Mouse (Mus musculus): ENCODE measurements around the gene Tatdn3.

Gene Tatdn3

GRCm38 (mm10) chr1:191062781-191063485, at the start of gene Tatdn3, which contains the start of gene Nsl1:
Gene Tatdn3 (minus strand): TSS chr1:191062932.
Gene Nsl1 (plus strand): TSS chr1:191063012.
- peak; percentile 65 to 90 for DNase-seq (ENCODE audit: low spot score in 2 of 2)

GRCm38 (mm10) chr1:191111146-191111545, 48.4 kb upstream of the Tatdn3 start:
- DNase-seq (ENCODE audit: low spot score in 2 of 2): no peak

- DNase-seq (ENCODE audit: low spot score in 2 of 2): no peak
Observed at GRCm38 (mm10) chr1:191109907-191110306, 47.2 kb upstream of the Tatdn3 start.

GRCm38 (mm10) chr1:191107306-191107705, 44.6 kb upstream of the Tatdn3 start:
- no peak for DNase-seq (ENCODE audit: low spot score in 2 of 2)

- DNase-seq (ENCODE audit: low spot score in 2 of 2): no peak
Observed at GRCm38 (mm10) chr1:191105246-191105645, 42.5 kb upstream of the Tatdn3 start.

- DNase-seq (ENCODE audit: low spot score in 2 of 2): no peak
Observed at GRCm38 (mm10) chr1:191102730-191103370, 40.1 kb upstream of the Tatdn3 start.

GRCm38 (mm10) chr1:191099772-191100291, 37.1 kb upstream of the Tatdn3 start:
- no peak for DNase-seq (ENCODE audit: low spot score in 2 of 2)

- no peak for DNase-seq (ENCODE audit: low spot score in 2 of 2)
Observed at GRCm38 (mm10) chr1:191099114-191099513, 36.4 kb upstream of the Tatdn3 start.

GRCm38 (mm10) chr1:191097802-191098747, 35.3 kb upstream of the Tatdn3 start, which contains the start of gene Batf3:
Gene Batf3 (plus strand): TSS chr1:191097847.
- DNase-seq (ENCODE audit: low spot score in 2 of 2): no peak

- no peak for DNase-seq (ENCODE audit: low spot score in 2 of 2)
Observed at GRCm38 (mm10) chr1:191096871-191097681, 34.3 kb upstream of the Tatdn3 start.

- no peak for DNase-seq (ENCODE audit: low spot score in 2 of 2)
Observed at GRCm38 (mm10) chr1:191095019-191095418, 32.3 kb upstream of the Tatdn3 start.

- DNase-seq (ENCODE audit: low spot score in 2 of 2): peak; percentile 54 to 81
Observed at GRCm38 (mm10) chr1:191093578-191093977, 30.8 kb upstream of the Tatdn3 start.

GRCm38 (mm10) chr1:191092050-191092449, 29.3 kb upstream of the Tatdn3 start:
- no peak for DNase-seq (ENCODE audit: low spot score in 2 of 2)

- no peak for DNase-seq (ENCODE audit: low spot score in 2 of 2)
Observed at GRCm38 (mm10) chr1:191089355-191089754, 26.6 kb upstream of the Tatdn3 start.

GRCm38 (mm10) chr1:191087955-191088354, 25.2 kb upstream of the Tatdn3 start:
- DNase-seq (ENCODE audit: low spot score in 2 of 2): no peak

GRCm38 (mm10) chr1:191086960-191087359, 24.2 kb upstream of the Tatdn3 start:
- DNase-seq (ENCODE audit: low spot score in 2 of 2): no peak

- no peak for DNase-seq (ENCODE audit: low spot score in 2 of 2)
Observed at GRCm38 (mm10) chr1:191086304-191086878, 23.7 kb upstream of the Tatdn3 start.

GRCm38 (mm10) chr1:191085597-191085996, 22.9 kb upstream of the Tatdn3 start:
- no peak for DNase-seq (ENCODE audit: low spot score in 2 of 2)

- no peak for DNase-seq (ENCODE audit: low spot score in 2 of 2)
Observed at GRCm38 (mm10) chr1:191084951-191085559, 22.3 kb upstream of the Tatdn3 start.

GRCm38 (mm10) chr1:191083230-191083629, 20.5 kb upstream of the Tatdn3 start:
- DNase-seq (ENCODE audit: low spot score in 2 of 2): no peak
